Mouse (Mus musculus) neural tube, embryonic 15.5 days (tissue): ENCODE results near the gene Gtdc1. TPM values are rescaled to one million over a fixed set of nuclear protein-coding genes. Genes with fewer than 3 reads are reported as not detected.

Experiments used
- ATAC-seq: fragments of 200-750 bp; cut with Nextera tagmentation; 2 replicates; pipeline ENCODE4 v1.8.0; 2017; ENCODE audit warnings: mild to moderate bottlenecking, moderate TSS enrichment, moderate library complexity; ENCODE audit not compliant: low FRiP score
- H3K27ac ChIP-seq: fragments of 300-500 bp; sonication (generic); replicated peaks from 2 replicates; pipeline ENCODE4 v1.5.1; 2015; ENCODE audit warnings: mild to moderate bottlenecking, inconsistent platforms
- H3K27me3 ChIP-seq: fragments of 300-500 bp; sonication (generic); replicated peaks from 2 replicates; pipeline ENCODE4 v1.6.1; 2015; ENCODE audit warnings: inconsistent platforms
- H3K36me3 ChIP-seq: fragments of 300-500 bp; sonication (generic); 2 replicates; pipeline ENCODE4 v1.6.1; 2015; ENCODE audit warnings: inconsistent platforms
- H3K4me1 ChIP-seq: fragments of 300-500 bp; sonication (generic); 2 replicates; pipeline ENCODE4 v1.6.1; 2015; ENCODE audit warnings: inconsistent platforms
- H3K4me2 ChIP-seq: fragments of 300-500 bp; sonication (generic); 2 replicates; pipeline ENCODE4 v1.6.1; 2015; ENCODE audit warnings: inconsistent platforms, mild to moderate bottlenecking, moderate library complexity
- H3K4me3 ChIP-seq: fragments of 300-500 bp; sonication (generic); replicated peaks from 2 replicates; pipeline ENCODE4 v1.5.1; 2015; ENCODE audit warnings: mild to moderate bottlenecking, inconsistent platforms
- H3K9ac ChIP-seq: fragments of 300-500 bp; sonication (generic); replicated peaks from 2 replicates; pipeline ENCODE4 v1.6.1; 2015; ENCODE audit warnings: mild to moderate bottlenecking, inconsistent platforms
- H3K9me3 ChIP-seq: fragments of 300-500 bp; sonication (generic); replicated peaks from 2 replicates; pipeline ENCODE4 v1.6.1; 2016; ENCODE audit warnings: inconsistent platforms
- WGBS: fragments of 180-500 bp; shearing (Covaris S2); methylation state at CpG from one replicate; pipeline ENCODE4 v1.1.7; 2015; ENCODE audit warnings: mixed read lengths; 5-methylcytosine and 5-hydroxymethylcytosine counted together
- polyA plus RNA-seq: library from polyadenylated mRNA; unstranded; fragments of >200 nt; fragmentation: Nextera tagmentation; extraction: Ambion mirVana; gene quantifications from 2 replicates; pipeline ENCODE4 v1.2.1, GENCODE M21; 2015

Gtdc1 gene
- polyA plus RNA-seq, 1 experiment from 2014 or later = 19.7 TPM

DNA sequence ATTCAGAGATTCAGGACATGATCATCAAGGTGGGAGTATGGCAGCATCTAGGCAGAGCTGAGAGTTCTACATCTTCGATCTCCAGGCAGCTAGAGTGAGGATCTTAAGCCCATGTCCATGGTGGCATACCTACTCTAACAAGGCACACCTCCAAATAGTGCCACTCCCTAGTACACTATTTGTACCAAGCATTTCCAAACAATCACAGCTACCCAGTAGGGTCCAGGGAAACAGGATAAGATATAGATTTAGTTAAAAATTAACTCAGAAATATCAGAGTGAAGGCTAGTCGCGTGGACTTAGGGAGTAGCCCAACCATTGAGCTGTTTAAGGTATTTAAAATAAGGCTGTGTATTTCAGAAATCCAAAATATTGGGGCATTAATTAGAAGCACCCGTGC is 82.0 kb downstream of the Gtdc1 start:
- H3K4me2 ChIP-seq = no peak overlapping the region
- no peaks in the 10 kb centered on the region for H3K36me3 ChIP-seq
- no peaks in the 10 kb centered on the region for H3K27me3 ChIP-seq
- no peak overlapping the region for H3K4me3 ChIP-seq
- H3K9me3 ChIP-seq = no peaks in the 10 kb centered on the region
- no peaks in the 10 kb centered on the region for H3K4me1 ChIP-seq
- H3K9ac ChIP-seq = no peak overlapping the region
- WGBS = 92% methylated on average over 4 of the region's 4 CpGs
- no peak overlapping the region for H3K27ac ChIP-seq
- no peak for ATAC-seq

DNA sequence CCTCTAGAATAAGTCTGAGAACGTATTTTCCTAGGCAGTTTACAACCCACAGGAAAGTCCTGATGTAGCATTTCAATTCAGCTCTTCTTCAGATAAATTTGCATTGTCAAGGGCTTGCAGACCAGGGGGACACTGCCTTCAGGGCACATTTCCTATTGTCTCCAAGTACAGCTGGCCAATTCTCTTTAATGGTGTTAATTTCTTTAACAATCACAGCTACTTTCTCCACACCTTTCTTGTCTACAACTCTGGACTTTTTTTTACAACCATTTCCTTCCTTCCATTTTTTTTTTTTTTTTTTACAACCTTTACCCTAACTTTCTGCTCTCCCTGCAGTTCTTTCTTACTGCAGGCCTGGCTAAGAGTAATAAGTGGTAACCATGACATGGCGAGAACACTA is 97.7 kb downstream of the Gtdc1 start:
- 56% methylated on average over 2 of the region's 2 CpGs for WGBS
- no peaks in the 10 kb centered on the region for H3K27me3 ChIP-seq
- no peak overlapping the region for H3K4me2 ChIP-seq
- no peak for ATAC-seq
- H3K4me3 ChIP-seq = no peak overlapping the region
- H3K9me3 ChIP-seq = no peaks in the 10 kb centered on the region
- H3K9ac ChIP-seq = no peak overlapping the region
- H3K36me3 ChIP-seq = no peaks in the 10 kb centered on the region
- H3K4me1 ChIP-seq = no peaks in the 10 kb centered on the region
- H3K27ac ChIP-seq = no peak overlapping the region

DNA sequence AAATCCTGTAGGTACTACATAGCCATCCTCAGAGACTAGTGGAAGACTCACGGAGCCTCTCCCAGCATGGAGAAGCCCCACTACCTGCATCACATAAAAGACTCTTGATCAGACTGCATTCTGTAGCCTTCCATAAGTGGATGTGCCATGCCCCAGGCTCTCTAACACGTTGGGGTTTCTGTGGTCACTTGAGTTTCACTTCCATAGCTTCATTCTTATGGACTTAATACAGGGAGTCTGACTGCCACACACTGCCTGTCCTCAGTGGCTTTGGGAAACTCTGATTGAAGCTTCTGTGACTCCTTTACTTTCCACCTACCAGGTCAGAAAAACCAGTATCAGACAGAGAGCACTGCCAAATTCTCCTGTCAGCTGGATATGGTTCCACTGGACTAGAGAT is 98.1 kb downstream of the Gtdc1 start:
- no peak for ATAC-seq
- WGBS = 79% methylated on average over 2 of the region's 2 CpGs

DNA sequence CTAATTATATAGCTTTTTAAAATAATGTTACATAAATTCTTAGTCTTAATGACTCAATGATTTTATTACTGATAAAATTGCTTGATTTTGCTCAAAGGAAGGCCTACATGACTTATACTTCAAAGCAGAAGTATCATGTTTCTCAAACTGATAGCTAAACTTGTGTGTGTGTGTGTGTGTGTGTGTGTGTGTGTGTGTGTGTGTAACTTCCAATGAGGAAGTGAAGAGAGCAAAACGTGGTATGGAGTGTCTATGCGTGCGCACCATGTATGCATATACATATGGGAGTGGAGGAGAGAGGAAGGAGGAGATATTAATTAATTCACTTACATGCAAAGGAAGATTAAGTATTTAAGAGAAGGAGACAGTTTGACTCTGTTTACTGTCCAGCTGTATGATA is 100.8 kb downstream of the Gtdc1 start:
- WGBS = 84% methylated on average over 3 of the region's 3 CpGs
- ATAC-seq = no peak
- Histone ChIP-seq H3K36me3 (no peaks in the 10 kb centered on the region), H3K4me2 (no peak overlapping the region), H3K27ac (no peak overlapping the region), H3K4me3 (no peak overlapping the region), H3K4me1 (no peaks in the 10 kb centered on the region), H3K9me3 (no peaks in the 10 kb centered on the region), H3K27me3 (no peaks in the 10 kb centered on the region), H3K9ac (no peak overlapping the region)

More for the DNA sequence above, 98.1 kb downstream of the Gtdc1 start:
- Histone ChIP-seq H3K9ac (no peak overlapping the region), H3K9me3 (no peaks in the 10 kb centered on the region), H3K4me2 (no peak overlapping the region), H3K27ac (no peak overlapping the region), H3K4me1 (no peaks in the 10 kb centered on the region), H3K4me3 (no peak overlapping the region), H3K27me3 (no peaks in the 10 kb centered on the region), H3K36me3 (no peaks in the 10 kb centered on the region)

DNA sequence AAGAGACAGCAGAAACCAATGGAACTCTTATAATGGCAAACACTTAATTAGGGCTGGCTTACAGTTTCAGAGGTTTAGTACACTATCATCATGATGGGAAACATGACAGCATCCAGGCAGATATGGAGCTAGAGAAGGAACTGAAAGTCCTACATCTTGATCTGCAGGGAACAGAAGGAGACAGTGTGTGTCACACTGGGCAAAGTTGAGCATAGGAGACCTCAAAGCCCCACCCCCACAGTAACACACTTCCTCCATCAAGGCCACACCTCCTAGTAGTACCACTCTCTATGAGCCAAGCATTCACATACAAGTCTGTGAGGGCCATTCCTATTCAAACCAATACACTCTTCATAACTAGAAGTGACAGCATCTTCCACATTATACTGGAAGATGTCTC is 109.7 kb downstream of the Gtdc1 start:
- no peaks in the 10 kb centered on the region for H3K27me3 ChIP-seq
- H3K9ac ChIP-seq = no peak overlapping the region
- no peak overlapping the region for H3K4me3 ChIP-seq
- no peak overlapping the region for H3K27ac ChIP-seq
- no peak for ATAC-seq
- no peaks in the 10 kb centered on the region for H3K4me1 ChIP-seq
- no peak overlapping the region for H3K4me2 ChIP-seq
- no peaks in the 10 kb centered on the region for H3K9me3 ChIP-seq
- H3K36me3 ChIP-seq = no peaks in the 10 kb centered on the region

DNA sequence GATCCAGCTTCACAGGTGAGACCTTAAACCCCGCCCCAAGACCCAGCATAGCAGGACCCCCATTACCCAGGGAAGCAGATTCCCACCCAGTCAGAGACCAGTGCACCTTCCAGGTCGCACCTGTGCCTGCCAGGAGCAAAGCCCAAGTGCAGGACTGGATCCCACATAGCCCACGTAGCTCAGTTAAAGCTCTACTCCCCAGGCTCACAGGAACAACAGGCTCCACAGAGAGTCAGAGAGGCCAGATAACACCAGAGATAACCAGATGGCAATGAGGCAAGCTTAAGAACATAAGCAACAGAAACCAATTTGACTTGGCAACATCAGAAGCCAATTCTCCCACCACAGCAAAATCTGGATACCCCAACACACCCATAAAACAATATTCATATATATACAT is 113.7 kb downstream of the Gtdc1 start:
- H3K9me3 ChIP-seq = no peaks in the 10 kb centered on the region
- no peak overlapping the region for H3K4me3 ChIP-seq
- no peaks in the 10 kb centered on the region for H3K36me3 ChIP-seq
- no peak overlapping the region for H3K27ac ChIP-seq
- H3K27me3 ChIP-seq = no peaks in the 10 kb centered on the region
- H3K9ac ChIP-seq = no peak overlapping the region
- no peaks in the 10 kb centered on the region for H3K4me1 ChIP-seq
- H3K4me2 ChIP-seq = no peak overlapping the region
- no peak; the same call in 1 of the 2 replicates for ATAC-seq
- WGBS = 77% methylated on average over 3 of the region's 3 CpGs

DNA sequence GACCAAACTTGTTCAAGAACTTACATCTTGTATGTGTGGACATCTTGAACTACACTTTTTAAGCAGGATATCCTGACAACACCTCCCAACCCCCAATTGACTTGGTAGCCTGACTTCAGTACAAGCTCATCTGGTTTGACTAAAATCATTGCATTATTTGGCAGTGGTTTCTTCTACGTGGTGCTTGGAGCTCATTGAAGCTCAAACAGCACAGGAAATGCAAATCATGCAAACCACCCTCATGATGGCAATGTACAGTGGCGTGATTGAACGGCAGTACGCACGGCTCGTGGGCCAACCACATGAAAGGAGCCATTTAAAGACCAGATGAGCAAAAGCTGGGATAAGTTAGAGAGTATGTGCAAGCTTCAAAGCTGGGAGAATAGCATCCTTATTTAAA is 123.0 kb downstream of the Gtdc1 start:
- Histone ChIP-seq H3K9ac (no peak overlapping the region), H3K9me3 (no peaks in the 10 kb centered on the region), H3K27ac (no peak overlapping the region), H3K4me2 (no peak overlapping the region), H3K27me3 (no peaks in the 10 kb centered on the region), H3K4me1 (no peaks in the 10 kb centered on the region), H3K36me3 (0 out of 2 replicates have a peak, but pooled peaks cover 2% of the 10 kb centered on the region), H3K4me3 (no peak overlapping the region)
- ATAC-seq = no peak
- WGBS = 81% methylated on average over 6 of the region's 6 CpGs

DNA sequence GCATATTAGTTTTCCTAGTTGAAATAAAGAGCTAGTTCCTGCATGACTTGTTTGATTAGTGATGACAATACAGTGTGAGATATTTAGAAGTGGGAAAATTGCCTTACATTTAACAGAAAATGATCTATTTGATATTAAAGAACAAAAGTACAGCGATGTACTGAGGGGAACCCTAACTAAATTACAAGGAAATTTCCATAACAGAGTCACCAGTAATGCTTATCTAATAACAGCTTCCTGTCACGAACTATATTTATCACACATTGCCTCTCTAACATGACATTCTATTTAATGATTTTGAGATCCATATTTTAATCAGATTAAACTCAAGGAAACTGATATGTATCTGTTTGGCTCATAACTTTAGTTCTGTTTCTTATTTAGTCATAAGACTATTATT is 126.1 kb downstream of the Gtdc1 start:
- Histone ChIP-seq H3K4me2 (no peak overlapping the region), H3K27me3 (no peaks in the 10 kb centered on the region), H3K36me3 (no peaks in the 10 kb centered on the region), H3K9ac (no peak overlapping the region), H3K4me3 (no peak overlapping the region), H3K4me1 (no peaks in the 10 kb centered on the region), H3K9me3 (no peaks in the 10 kb centered on the region), H3K27ac (no peak overlapping the region)
- ATAC-seq = no peak
- WGBS = 87% methylated on average over 2 of the region's 2 CpGs

DNA sequence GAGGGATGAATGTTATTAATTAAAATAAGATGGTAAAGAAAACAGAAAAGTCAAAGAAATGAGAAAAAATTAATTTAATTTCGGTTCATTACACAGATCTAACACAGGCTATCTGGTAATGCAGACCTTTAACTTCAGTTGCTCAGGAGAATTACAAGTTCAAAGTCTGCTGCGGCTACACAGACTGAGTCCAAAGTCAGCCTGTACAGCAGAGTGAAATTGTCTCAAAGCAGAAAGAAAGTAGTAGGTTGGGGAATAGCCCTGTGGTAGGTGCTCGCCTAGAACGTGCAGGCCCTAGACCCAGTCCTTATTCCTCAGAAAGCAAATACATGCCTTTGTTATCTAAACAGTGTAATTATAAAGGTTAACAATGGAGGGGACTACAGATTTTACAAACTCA is 135.6 kb downstream of the Gtdc1 start:
- Histone ChIP-seq H3K9me3 (no peaks in the 10 kb centered on the region), H3K4me1 (no peaks in the 10 kb centered on the region), H3K36me3 (no peaks in the 10 kb centered on the region), H3K27ac (no peak overlapping the region), H3K4me2 (no peak overlapping the region), H3K9ac (no peak overlapping the region), H3K4me3 (no peak overlapping the region), H3K27me3 (no peaks in the 10 kb centered on the region)
- WGBS = 92% methylated on average over 4 of the region's 4 CpGs
- no peak for ATAC-seq

DNA sequence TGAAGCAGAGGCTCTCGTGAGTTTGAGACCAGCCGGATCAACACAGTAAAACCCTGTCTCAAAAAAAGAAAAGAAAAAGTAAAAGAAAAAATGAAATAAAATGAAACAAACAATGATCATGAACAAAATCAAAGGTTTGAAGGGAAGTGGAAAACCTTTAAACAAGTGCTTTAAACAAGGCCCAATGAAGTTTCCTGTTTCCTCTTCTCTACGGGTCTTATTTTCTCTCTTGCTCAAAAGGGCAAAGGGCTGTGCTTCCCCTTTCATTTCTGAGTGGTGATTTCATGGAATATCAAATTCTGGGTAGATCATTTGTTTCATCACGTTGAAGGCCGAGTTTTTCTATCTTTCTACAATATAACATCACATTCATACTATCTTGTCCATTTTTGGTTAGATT is 136.3 kb downstream of the Gtdc1 start:
- no peak for ATAC-seq
- 89% methylated on average over 5 of the region's 5 CpGs for WGBS
- H3K9ac ChIP-seq = no peak overlapping the region

DNA sequence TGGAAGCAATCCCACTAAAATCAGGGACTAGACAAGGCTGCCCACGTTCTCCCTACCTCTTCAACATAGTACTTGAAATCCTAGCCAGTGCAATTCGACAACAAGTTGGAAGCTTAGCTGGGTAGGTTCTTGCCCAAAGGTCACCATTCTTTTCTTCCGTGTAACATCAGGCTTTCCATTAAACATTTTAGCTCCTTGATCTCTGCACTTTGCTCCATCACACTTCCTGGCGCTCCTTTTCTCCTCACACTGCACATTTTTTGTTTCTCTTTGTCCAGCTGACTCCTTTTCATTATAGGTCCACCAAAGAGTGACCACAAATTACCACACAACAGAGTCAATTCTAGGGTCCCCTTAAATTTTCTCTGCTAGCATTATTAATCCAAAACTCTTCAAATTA is 144.7 kb downstream of the Gtdc1 start:
- H3K4me1 ChIP-seq = no peaks in the 10 kb centered on the region
- no peak overlapping the region for H3K4me3 ChIP-seq
- H3K9ac ChIP-seq = no peak overlapping the region
- H3K4me2 ChIP-seq = no peak overlapping the region
- no peaks in the 10 kb centered on the region for H3K27me3 ChIP-seq
- peaks cover 3% of the 10 kb centered on the region for H3K9me3 ChIP-seq
- WGBS = 93% methylated on average over 4 of the region's 4 CpGs
- H3K27ac ChIP-seq = no peak overlapping the region
- no peak for ATAC-seq
- H3K36me3 ChIP-seq = 0 out of 2 replicates have a peak, but pooled peaks cover 3% of the 10 kb centered on the region

More for the DNA sequence above, 136.3 kb downstream of the Gtdc1 start:
- no peak overlapping the region for H3K4me2 ChIP-seq
- no peaks in the 10 kb centered on the region for H3K36me3 ChIP-seq
- H3K4me3 ChIP-seq = no peak overlapping the region
- no peak overlapping the region for H3K27ac ChIP-seq
- no peaks in the 10 kb centered on the region for H3K4me1 ChIP-seq
- no peaks in the 10 kb centered on the region for H3K9me3 ChIP-seq
- no peaks in the 10 kb centered on the region for H3K27me3 ChIP-seq

DNA sequence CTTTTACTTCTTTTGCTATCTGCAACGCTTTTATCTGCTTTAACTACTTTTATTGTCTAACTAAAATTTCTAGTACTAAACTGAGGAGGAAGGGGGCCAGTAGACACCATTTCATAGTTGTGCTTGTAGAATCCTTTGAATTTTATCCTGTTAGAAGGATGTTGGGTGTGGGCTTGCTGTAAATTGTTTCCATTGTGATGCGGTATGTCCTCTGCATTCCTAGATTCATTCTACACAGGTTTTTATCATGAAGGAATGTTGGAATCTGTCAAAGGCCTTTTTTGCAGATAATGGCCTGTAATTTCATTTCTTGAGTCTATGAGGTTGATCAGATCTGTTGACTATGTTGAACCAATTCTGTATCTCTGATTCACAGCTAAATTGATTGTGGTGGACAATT is 146.5 kb downstream of the Gtdc1 start:
- no peak overlapping the region for H3K4me2 ChIP-seq
- no peak overlapping the region for H3K4me3 ChIP-seq
- H3K9ac ChIP-seq = no peak overlapping the region
- 97% methylated on average over 2 of the region's 2 CpGs for WGBS
- H3K4me1 ChIP-seq = no peaks in the 10 kb centered on the region
- H3K9me3 ChIP-seq = peaks cover 3% of the 10 kb centered on the region
- H3K27ac ChIP-seq = no peak overlapping the region
- 0 out of 2 replicates have a peak, but pooled peaks cover 3% of the 10 kb centered on the region for H3K36me3 ChIP-seq
- H3K27me3 ChIP-seq = no peaks in the 10 kb centered on the region
- no peak for ATAC-seq

DNA sequence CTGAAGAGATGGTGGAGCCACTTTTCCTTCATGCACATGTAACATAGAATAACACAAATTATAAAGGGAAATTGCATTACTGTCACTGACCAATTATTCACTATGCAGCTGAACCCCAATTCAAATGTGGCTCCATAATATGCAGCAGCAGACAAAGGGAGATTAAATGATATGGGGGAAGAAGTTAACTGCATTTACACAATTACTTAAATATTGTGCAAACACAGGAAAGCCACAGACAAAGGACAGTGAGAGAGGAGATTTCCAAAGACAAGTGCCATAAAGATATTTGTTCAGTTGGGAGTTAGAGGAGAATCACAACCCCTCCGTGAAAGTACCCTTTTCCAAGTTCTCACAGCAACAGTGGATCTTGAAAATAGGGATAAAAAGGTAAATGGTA is 163.6 kb downstream of the Gtdc1 start:
- no peak overlapping the region for H3K27ac ChIP-seq
- H3K27me3 ChIP-seq = no peaks in the 10 kb centered on the region
- H3K9ac ChIP-seq = no peak overlapping the region
- H3K4me1 ChIP-seq = no peaks in the 10 kb centered on the region
- no peaks in the 10 kb centered on the region for H3K9me3 ChIP-seq
- H3K36me3 ChIP-seq = no peaks in the 10 kb centered on the region
- 68% methylated on average over 1 of the region's 1 CpGs for WGBS
- H3K4me3 ChIP-seq = no peak overlapping the region
- no peak overlapping the region for H3K4me2 ChIP-seq
- no peak for ATAC-seq
